Mouse (Mus musculus) heart, adult 18-20 months (tissue): ENCODE measurements around the gene Tenm2. TPM values are rescaled to one million over a fixed set of nuclear protein-coding genes. Genes with fewer than 3 reads are reported as not detected.
A peak's percentile ranks its signal among the peaks of the same experiment; 100 is the strongest.

Experiments
- DNase-seq, 2 experiments: peaks; one replicate each; pipeline ENCODE4 v3.0.0; 2021 to 2022; ENCODE audit warnings: mixed read lengths in 1 of 2
- total RNA-seq, 2 experiments: library from RNA; stranded (reverse); gene quantifications; 2 replicates each; pipeline ENCODE4 v1.2.3; 2021

Tenm2 gene
- total RNA-seq, 2 experiments from 2014 or later, result 0.17 to 0.21 TPM

DNA sequence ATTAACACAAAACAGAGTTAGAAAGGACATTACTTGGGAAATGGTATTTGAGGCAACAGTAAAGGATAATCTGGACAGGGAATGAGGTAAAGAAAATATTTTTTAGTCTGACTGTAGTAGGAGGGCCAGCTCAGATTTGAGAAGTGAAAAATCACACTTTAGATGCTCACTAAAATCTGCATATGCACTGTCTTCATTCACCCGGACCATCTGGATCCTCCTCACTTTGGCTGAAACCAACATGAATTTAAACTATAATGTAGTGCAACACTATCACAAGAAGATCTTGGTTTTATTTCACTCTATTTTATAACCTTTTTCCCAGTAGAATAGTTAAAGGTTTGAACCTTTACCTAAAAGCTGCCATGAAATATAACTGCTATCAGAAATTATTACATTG is 326.7 kb downstream of the Tenm2 start:
- DNase-seq, result no peak

DNA sequence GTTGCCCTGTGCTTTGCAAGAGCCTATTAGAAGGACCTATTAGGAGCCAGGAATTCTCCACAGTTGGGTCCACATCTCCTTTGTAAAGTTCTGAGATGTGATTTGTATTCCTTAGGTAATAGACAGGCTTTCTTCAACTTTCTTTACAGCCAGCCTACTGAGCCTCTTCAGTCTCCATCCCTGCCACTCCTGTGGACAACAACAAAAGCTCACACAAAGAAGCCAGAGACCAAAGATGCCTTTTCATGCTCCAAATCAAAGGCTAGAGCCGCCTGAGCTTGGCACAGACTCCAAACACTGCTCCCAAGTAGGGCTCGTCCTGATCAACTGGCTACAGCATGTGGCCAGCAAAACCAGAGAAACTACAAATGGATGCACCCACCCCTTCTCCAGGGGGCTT is 333.5 kb downstream of the Tenm2 start:
- DNase-seq, result no peak

DNA sequence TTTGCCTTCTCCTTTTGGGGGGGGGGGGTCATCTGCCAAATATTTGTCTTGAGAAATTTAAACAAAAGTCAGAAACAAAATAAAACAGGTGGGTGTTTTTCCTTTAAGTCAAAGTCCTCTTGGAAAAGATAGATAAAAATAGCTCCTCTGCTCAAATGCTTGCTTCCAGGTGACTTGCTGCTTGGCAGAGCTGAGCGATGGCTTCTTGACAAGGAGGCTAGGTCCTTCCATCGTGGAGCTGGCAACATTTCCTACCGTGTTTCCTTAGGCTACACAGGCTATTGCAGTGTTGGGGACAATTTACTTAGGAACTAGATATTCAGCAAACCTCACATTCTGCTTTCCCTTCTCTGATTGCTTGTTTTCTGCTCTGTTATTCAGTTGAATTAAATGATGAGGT is 342.7 kb downstream of the Tenm2 start:
- peak in 1 of 2 experiments; percentile 3 for DNase-seq

DNA sequence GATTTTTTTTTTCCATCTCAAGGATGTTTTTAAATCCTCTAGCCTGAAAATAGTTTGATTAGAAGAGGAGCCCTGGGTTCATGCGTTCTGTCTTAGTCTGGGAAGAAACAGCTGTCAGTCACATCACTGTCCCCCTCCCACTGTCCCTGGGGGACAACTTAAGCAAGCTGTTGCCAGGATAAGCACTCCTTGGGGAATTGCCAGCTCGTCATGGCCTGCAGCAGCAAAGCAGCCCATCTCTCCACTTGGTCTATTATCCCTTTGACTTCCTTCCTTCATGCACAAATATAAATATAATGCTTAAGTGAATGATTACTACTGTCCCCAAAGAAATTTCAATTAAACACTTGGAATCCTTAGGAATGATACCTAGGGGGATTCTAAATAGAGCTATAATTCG is 344.7 kb downstream of the Tenm2 start:
- no peak for DNase-seq

DNA sequence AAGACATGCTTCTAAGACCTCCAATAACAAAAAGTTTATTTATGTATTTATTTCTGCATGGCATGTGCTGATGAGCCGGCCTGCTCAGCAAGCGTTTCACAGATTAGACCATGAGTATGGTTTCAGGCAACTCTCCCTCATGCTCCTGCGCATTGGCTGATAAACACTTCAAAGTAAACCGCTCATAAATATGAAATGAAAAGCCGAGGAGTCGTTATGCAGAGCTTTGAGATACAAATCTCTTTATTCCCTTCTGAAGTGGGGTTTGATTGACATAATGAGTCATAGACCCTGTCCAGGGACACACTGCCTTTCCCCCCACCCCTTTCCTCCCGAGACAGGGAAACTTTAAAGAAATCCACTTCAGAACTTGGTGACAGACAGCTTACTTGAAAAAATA is 348.3 kb downstream of the Tenm2 start:
- DNase-seq, result no peak

DNA sequence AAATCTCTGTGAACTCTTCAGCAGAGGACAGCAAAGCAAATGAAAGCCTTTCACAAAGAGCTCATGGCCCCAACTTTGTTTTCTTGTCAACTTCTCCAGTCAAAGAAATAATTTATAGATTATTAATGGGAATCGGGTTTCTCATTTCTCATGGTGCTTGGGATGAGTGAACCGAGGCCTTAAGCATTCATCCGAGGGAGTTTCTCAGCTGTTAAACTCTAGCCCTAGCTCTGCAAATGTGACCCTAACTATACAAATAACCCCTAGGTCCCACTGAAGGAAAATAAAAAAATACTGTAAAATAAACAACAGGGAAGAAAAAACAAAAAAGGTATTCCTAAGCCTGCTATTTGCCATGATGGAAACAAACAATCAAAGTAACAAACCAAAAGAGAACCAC is 349.6 kb downstream of the Tenm2 start:
- no peak for DNase-seq

DNA sequence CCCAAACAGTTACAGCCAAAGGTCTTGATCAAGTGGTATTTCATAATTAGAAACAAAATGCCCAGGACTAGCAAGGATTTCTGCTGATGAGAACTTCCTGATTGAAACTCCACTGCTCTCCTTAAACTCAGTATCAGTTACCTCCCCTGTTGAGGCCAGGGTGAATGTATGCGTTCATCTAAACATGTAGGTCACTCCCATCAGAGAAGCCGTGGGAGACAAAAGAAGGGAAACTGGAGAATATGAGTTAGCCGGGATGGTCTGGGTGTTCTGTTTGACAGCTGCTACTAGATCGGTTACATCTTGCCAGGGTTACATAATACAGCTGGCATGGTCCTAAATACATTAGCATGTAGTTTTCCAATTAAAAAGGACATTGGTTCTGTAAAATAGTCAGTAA is 362.8 kb downstream of the Tenm2 start:
- no peak for DNase-seq

DNA sequence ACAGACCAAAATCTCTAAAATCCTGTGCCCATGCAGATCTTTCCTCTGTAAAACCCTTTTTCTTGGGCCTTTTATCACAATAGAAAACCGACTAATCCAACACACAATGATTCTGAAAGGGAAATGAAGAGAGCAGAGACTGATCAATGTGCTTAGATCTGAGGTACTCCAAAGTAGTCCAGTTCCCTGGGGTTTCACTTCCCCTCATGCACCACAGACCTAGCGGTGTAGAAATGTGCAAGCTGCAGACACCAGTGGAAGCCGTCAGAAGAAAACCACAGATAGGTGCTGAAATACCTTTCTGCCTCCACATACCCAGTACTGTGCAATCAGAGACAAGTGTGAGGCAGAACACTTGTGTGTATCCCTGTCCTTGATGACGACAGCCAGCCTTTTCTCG is 365.2 kb downstream of the Tenm2 start:
- no peak for DNase-seq

DNA sequence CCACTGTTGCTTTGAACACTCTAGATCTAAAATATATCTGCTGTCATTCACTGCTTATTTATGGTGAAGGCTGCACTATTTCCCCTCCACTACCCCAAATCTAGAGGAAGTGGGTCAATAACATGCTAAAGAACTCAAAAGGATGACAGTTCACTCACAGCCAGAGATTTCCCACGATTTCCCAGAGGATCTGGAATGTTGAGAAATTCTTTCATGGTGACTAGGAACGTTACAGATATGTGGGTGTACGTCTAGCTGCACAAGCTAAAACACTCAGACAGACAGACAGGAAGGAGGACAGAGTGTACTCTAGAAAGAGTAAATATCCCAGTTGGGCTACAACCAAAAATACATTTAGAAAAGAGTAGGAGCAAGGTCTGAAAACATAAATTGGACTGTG is 384.1 kb downstream of the Tenm2 start:
- DNase-seq, result no peak

DNA sequence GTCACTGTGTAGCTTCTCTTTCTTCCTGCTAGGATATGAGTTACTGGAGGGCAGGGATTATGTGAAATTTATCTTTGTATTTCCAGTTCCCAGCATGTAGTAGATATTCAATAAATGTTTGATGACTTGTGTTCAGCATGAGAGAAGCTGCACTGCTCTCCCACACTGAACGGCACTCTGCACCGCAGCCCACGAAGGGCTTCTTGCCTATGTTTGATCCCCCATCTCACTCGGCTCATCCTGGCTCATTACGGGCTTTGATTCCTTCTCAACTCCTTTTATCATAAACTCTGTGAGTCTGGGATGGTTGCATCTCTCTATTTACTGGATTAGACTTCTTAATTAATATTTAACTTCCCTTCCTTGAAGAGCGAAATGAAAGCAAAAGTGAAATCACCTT is 388.3 kb downstream of the Tenm2 start:
- DNase-seq, result no peak

DNA sequence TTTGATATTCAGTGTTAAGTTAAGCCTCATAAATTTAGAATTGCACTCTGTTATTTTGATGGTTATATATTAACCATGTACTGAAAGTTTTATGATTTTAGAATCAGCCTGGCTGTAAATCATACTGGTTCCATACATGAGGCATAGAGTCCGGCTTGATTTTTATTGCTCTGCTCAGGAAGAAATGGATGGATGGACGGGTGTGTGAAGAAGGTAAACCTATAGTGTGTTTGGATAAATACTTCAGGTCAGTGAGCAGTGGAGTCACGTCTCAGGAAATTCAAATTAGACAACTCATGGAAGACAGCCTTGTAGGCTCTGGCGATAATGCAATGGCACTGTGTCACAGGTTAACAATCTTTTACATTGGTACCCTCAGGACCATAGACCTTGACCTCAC is 402.9 kb downstream of the Tenm2 start:
- no peak for DNase-seq

DNA sequence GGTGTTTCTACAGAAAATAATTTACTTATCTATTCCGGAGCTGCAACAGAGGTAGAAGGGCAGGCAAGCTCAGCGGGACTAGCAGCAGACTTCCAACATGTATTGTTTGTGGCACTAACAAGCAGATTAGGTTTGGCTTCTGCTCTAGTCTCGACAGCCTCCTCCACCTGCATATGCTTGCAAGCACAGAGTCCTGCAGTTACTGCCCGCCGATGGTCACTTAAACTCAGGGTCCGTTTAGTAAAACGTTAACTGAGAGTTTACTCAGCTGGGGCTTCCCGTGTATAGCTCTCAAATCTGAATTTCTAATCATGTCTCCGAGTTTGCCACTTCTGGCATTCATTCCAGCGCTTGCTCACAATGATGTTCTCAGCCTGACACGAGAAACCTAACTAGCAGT is 404.3 kb downstream of the Tenm2 start:
- no peak for DNase-seq

DNA sequence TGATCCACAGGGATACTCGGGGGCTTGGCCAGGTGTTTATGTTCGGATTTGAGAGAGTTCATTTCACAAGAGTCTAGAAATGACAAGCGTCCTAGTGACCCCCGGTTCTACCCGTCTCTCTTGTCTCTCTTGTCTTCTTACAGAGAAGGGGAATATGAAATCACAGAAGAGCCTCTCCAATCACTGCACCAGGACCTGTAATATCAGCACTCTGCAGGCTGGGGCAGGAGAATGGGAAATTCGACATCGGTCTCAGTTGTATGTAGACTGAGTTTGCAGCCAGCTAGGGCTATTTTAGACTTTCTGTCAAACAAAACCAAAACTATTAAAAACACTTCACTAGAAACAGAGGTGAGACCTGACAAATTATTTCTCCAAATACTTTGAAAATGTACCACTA is 411.1 kb downstream of the Tenm2 start:
- no peak for DNase-seq

DNA sequence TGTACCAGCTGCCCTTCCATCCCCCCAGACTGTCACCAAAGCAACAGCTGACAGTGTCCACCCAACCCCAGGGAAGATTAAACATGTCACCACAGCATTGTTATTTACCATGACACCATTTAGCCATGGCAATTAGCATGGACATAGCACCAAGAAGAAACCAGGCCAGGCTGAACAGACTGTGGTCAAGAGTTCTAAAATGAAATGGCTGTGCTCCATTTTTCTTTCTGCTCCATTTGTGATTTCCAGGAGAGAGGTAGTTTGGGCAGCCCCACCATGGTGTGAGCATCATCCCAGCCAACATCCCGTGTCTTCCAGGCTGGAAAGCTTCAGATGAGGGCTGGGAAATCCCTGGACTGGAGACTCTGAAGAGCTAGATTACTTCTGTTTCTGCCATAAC is 431.1 kb downstream of the Tenm2 start:
- DNase-seq, result no peak

DNA sequence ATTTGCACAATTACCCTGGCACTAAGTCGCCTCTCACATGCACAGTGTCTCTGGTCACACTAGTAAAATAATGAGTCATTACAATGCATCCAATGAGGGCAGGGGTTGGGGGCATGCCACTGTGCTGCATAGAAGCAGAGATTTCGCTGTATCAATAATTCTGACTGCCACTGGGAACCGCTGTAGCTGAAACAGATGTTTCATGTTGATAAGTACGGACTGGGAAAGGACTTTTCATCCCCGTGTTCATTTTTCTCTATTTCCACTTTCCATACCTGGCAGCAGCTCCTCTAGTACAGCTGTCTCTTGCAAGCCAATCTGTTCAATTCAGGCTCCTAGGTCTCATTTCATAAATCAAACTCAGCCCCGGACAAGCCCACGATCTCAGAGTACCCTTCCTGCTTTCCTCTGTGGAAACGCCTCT is 433.5 kb downstream of the Tenm2 start:
- DNase-seq, result no peak

DNA sequence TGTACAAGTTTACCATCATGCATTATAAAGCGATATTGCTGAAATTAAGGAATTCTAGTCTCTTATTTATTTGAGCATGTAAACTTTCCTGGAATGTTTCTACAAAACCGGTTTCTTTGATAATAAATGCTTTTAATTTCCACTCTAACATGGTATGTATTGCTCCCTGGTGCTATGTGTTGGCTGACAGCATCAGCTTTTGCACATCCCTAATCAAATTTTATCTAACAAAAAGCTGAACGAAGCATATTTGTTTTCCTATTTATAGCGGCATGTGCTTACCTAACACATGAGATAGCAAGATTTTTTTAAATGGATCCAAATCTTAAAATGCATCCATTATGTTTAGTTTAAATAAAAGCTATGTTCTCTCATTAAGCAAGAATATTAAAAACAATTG is 434.1 kb downstream of the Tenm2 start:
- no peak for DNase-seq

DNA sequence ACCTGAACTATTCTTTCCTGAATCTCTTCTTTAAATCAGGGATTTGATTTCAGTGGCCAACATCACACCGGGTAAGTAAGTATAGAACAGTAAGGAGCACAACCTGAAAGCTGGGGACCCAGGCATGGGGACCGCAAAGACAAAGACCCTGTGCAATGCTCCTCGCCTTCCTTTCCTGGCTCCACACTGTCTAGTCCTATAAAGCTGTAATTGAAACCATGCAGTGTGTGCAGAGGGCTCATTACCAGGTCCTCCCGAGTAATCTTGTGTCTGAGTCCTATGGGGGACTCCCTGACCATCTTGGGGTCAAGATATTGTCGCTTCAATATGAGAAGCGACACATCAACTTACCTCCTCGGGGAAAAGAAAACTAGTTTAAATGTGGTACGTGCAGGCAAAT is 436.4 kb downstream of the Tenm2 start:
- DNase-seq, result no peak

DNA sequence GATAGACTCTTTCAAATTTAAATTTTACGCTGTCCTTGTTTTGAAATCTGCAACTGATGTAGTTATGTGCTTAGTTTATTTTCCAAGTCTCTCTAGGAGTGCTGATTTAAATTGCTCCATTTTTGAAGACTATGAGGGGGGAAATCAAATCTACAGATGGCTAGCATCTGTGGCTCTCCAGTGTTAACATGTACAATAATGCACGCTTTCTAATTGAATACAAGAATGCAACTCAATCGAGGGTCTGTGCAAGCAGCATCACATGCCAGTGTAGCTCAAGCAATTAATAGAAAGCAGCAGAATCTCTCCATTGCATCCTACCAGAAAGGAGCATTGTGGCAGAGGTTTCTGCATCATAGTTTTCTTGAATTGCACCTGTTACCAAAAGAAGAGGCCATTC is 477.8 kb downstream of the Tenm2 start:
- no peak for DNase-seq

DNA sequence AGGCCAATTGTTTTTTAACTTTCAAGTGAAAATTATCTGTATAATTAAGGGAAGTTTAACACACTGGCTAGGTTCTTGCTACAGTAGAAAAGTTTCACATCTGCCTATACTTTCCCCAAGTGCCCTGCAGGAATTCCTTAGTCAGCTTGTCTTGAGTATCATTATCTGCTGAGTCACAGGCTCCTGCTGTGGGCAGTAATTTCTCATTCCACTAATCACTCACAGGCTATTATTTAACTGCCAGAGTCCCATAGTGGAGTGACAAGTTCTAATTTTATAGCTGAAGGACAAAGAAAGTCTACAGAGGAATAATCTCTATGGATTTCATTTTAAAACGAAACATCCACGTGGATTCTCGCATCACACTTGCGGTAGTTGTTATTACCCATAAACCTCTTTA is 489.5 kb downstream of the Tenm2 start:
- DNase-seq, result no peak

DNA sequence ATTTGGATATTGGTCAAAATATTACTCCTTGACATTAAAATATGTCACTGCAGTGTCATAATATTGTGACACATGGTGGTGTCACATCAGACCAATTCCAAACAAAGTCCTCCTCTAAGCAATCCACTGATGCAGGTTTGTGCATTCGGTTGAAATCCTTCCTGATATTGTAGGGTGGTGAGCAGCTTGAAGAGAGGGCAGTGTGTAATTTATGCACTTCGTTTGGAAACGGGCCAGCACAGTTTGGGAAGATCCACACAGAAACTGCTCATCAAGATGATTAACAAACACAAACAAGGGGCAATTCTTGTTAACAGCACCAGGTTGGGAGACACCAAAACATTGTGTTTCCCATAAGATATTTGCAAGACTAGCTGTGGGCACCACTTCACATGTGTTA is 508.0 kb downstream of the Tenm2 start:
- no peak for DNase-seq

DNA sequence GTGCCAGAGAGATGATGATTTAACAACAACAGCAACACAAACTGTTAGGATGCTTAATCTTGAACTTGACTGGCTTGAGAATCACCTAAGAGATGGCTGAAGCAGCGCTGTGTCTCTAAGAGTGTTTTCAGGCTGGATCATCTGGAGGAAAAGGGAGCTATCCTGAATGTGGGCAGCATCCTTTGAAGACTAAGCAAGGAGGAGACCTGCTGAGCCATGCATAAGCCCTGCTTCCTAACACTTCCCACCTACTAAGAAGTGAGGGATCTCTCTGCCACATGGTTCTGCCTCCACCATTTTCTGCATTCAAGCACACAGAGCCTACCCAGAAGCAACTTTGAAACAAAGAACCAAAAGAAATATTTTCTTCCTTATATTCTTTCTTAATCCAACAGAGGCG is 532.9 kb downstream of the Tenm2 start:
- DNase-seq, result no peak

DNA sequence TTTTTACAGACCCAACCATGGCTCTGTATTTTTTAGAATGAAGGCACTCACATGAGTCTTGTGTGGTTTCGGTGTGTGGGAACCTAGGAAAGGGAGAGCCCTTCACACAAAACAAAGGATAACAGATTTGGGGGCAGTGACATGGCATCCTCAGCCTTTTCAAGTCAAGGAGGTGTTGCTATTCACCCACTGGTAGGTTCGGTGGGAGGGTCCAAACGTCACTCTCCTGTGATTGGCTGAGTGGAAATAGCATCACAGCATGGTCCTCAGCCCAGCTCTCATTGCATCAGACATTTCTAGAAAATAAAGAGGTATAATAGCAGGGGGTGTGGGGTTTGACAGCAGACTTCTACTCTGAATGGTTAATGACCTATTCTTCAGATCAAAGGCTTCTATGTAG is 534.8 kb downstream of the Tenm2 start:
- no peak for DNase-seq

DNA sequence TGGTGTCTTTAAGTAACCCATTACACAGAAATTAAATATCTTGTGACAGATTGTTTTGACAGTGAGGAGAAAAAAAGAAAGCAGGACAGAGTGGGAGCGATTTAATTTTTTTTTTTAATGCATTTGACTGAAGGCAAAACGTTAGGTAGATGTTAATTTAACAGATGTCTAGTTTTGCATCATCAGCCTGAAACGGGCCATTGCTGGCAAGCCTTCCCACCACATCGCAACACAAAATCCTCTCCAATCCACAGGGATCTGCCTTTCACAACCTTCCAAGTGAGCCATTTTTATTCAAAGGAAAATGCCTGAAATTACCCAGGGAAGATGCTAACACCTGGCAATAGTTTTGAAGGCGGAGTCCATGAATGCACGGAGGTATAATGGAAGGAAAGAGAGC is 535.6 kb downstream of the Tenm2 start:
- no peak for DNase-seq

DNA sequence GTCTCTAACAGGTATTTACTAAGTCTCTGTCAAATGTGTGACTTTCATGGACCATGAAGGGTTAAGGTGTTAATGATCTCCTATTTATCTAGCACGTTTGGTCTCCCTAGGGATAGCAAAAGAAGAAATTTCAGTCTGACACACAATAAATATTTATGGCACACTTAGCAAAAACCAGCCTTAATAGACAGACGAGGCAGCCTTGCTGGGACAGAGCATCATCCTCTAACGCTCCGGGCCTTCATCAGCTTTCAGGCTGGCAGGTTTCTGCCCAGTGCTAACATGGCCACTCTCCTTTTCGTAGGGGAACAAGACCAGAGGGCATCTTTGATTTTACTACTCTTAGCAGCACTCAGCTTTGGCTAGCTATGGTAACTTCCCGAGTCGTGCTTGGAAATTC is 537.5 kb downstream of the Tenm2 start:
- DNase-seq, result no peak

DNA sequence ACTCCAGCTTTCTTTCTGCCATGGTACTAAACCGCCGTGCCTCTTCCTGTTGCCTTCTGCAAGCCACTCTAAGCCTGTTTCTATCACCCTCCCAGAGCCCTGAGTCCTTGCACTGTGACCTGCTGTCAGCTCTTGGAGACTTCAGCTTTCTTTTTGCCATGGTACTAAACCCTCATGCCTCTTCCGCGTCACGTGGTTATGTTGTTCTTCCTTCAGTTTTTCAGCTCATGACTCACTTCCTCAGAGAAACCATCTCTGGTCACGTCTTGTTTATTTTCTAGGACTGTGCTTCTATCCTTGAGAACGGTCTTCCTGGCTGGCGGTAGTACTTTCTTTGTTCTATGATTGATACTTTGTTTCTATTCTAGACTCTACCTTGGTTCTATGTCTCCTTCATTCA is 537.9 kb downstream of the Tenm2 start:
- no peak for DNase-seq
